Mouse (Mus musculus): ENCODE data around the gene Armh2.

DNA sequence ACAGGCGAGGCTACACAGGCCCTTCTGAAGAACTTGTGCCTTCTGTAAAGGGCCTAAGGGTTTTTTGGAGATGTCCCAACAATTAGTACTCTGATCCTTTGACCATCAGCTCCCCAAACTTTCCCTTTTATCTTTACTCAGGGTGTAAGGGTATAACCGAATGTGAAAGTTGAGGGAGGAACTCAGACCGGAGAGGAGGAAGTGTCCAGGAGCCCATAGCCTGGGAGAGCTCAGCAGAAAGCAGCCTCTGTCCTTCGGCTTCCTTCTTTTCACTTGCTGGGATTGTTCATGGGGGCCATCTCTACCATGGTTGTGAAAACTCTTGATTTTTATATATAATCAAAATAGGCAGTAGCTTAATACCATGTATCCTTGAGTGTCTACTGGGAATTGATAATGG, 42.3 kb upstream of the Armh2 start:
- TF ChIP-seq POLR2A (IDR thresholded peaks at IDR 0.05; ENCODE audit: control insufficient read depth, extremely low read depth, insufficient read depth, low read length, poor library complexity) (no peak), CTCF (IDR thresholded peaks at IDR 0.05; ENCODE audit: borderline replicate concordance, control insufficient read depth, extremely low read depth, insufficient read depth, low read length, poor library complexity) (no peak)

Measured in thymus, adult 2 months (tissue).